Mouse (Mus musculus) myocyte (in vitro differentiated cells): ENCODE results near the gene Wwtr1. TPM values are rescaled to one million over a fixed set of nuclear protein-coding genes. Genes with fewer than 3 reads are reported as not detected.

Experiments
- H3K27me3 ChIP-seq: one replicate; pipeline ENCODE4 v1.6.1; 2011; ENCODE audit not compliant: control insufficient read depth, insufficient read depth, insufficient read length
- H3K36me3 ChIP-seq: one replicate; pipeline ENCODE4 v1.6.1; 2011; ENCODE audit not compliant: control insufficient read depth, insufficient read depth
- H3K4me2 ChIP-seq: one replicate; pipeline ENCODE4 v1.6.1; 2011; ENCODE audit warnings: low read depth, control low read depth
- H3K4me3 ChIP-seq: one replicate; pipeline ENCODE4 v1.5.1; 2011; ENCODE audit warnings: mild to moderate bottlenecking, control low read depth, moderate library complexity
- H3K79me2 ChIP-seq: one replicate; pipeline ENCODE4 v1.6.1; 2011; ENCODE audit not compliant: control insufficient read depth, insufficient read depth
- H3ac ChIP-seq: one replicate; pipeline ENCODE4 v1.6.1; 2011; ENCODE audit not compliant: control insufficient read depth, insufficient read length
- CEBPB ChIP-seq: IDR thresholded peaks from 2 replicates; pipeline ENCODE4 v1.6.1; 2011; ENCODE audit warnings: mild to moderate bottlenecking, moderate library complexity; ENCODE audit not compliant: poor library complexity, insufficient read depth, severe bottlenecking
- E2F4 ChIP-seq: IDR thresholded peaks from one replicate; pipeline ENCODE4 v1.6.1; 2011; ENCODE audit warnings: mild to moderate bottlenecking, control low read depth, moderate library complexity; ENCODE audit not compliant: insufficient read depth
- MAX ChIP-seq: IDR thresholded peaks from one replicate; pipeline ENCODE4 v1.6.1; 2011; ENCODE audit warnings: low read depth, mild to moderate bottlenecking, control low read depth
- MYOD1 ChIP-seq, 3 experiments: IDR thresholded peaks; one replicate each; pipeline ENCODE4 v1.6.1; 2011; ENCODE audit warnings: control low read depth in 2 of 3, low read depth in 2 of 3, mild to moderate bottlenecking in 2 of 3, moderate library complexity in 1 of 3; ENCODE audit not compliant: insufficient read length in 2 of 3, control insufficient read depth in 1 of 3
- MYOG ChIP-seq, 3 experiments: IDR thresholded peaks; one replicate each; pipeline ENCODE4 v1.6.1; 2011; ENCODE audit warnings: control low read depth in 2 of 3, low read depth in 2 of 3, mild to moderate bottlenecking in 2 of 3; ENCODE audit not compliant: insufficient read length in 2 of 3, control insufficient read depth in 1 of 3, insufficient read depth in 1 of 3
- POLR2A ChIP-seq: IDR thresholded peaks from one replicate; pipeline ENCODE4 v1.6.1; 2011; ENCODE audit warnings: low read depth, mild to moderate bottlenecking, control low read depth, moderate library complexity; ENCODE audit not compliant: insufficient read length
- POLR2AphosphoS2 ChIP-seq: IDR thresholded peaks from one replicate; pipeline ENCODE4 v1.6.1; 2011; ENCODE audit warnings: low read depth, control low read depth; ENCODE audit not compliant: insufficient read length
- REST ChIP-seq: IDR thresholded peaks from one replicate; pipeline ENCODE4 v1.6.1; 2011; ENCODE audit warnings: mild to moderate bottlenecking, control low read depth, moderate library complexity; ENCODE audit not compliant: insufficient read depth, insufficient read length
- SRF ChIP-seq: IDR thresholded peaks from one replicate; pipeline ENCODE4 v1.6.1; 2011; ENCODE audit warnings: low read depth; ENCODE audit not compliant: control insufficient read depth, insufficient read length
- TCF12 ChIP-seq: IDR thresholded peaks from one replicate; pipeline ENCODE4 v1.6.1; 2011; ENCODE audit warnings: mild to moderate bottlenecking, control low read depth; ENCODE audit not compliant: poor library complexity, insufficient read depth, severe bottlenecking
- TCF3 ChIP-seq: IDR thresholded peaks from one replicate; pipeline ENCODE4 v1.6.1; 2011; ENCODE audit warnings: low read depth, control low read depth; ENCODE audit not compliant: insufficient read length
- USF1 ChIP-seq: IDR thresholded peaks from one replicate; pipeline ENCODE4 v1.6.1; 2011; ENCODE audit warnings: low read depth, mild to moderate bottlenecking, control low read depth, moderate library complexity
- polyA plus RNA-seq: library from polyadenylated mRNA; unstranded; fragments of >200 nt; fragmentation: generic; extraction: Trizol; gene quantifications from one replicate; pipeline ENCODE4 v1.2.1, GENCODE M21; 2012; ENCODE audit warnings: missing spikeins

Gene Wwtr1
- polyA plus RNA-seq, 1 experiment = 63.1 TPM

GRCm38 (mm10) chr3:57447889-57448288, 127.8 kb downstream of the Wwtr1 start:
- H3K4me3 ChIP-seq = no peak overlapping the region

GRCm38 (mm10) chr3:57445706-57446105, 130.0 kb downstream of the Wwtr1 start:
- no peak overlapping the region for H3K4me2 ChIP-seq
- no peak overlapping the region for H3K4me3 ChIP-seq
- TF ChIP-seq POLR2AphosphoS2 (no peak), USF1 (no peak), MYOG (IDR thresholded peaks at IDR 0.05; ENCODE audit: control insufficient read depth in 1 of 3, insufficient read depth in 1 of 3, insufficient read length in 2 of 3, low read depth in 2 of 3) (no peak), MAX (no peak), E2F4 (no peak), SRF (no peak), CEBPB (no peak), TCF12 (no peak), MYOD1 (IDR thresholded peaks at IDR 0.05; ENCODE audit: control insufficient read depth in 1 of 3, insufficient read length in 2 of 3, low read depth in 2 of 3) (no peak), TCF3 (no peak), POLR2A (no peak), REST (no peak)
- H3ac ChIP-seq = no peak overlapping the region
- no peaks in the 10 kb centered on the region for H3K27me3 ChIP-seq
- H3K79me2 ChIP-seq = no peaks in the 10 kb centered on the region
- H3K36me3 ChIP-seq = no peaks in the 10 kb centered on the region

More at GRCm38 (mm10) chr3:57447889-57448288, 127.8 kb downstream of the Wwtr1 start:
- no peaks in the 10 kb centered on the region for H3K27me3 ChIP-seq
- H3ac ChIP-seq = no peak overlapping the region
- H3K79me2 ChIP-seq = no peaks in the 10 kb centered on the region
- peak overlapping the region; percentile 43 for H3K4me2 ChIP-seq
- no peak for TF ChIP-seq MYOD1 (IDR thresholded peaks at IDR 0.05; ENCODE audit: control insufficient read depth in 1 of 3, insufficient read length in 2 of 3, low read depth in 2 of 3)
- no peak for TF ChIP-seq POLR2A
- TF ChIP-seq CEBPB = no peak
- no peak for TF ChIP-seq TCF3
- no peak for TF ChIP-seq POLR2AphosphoS2
- H3K36me3 ChIP-seq = no peaks in the 10 kb centered on the region

- no peaks in the 10 kb centered on the region for H3K79me2 ChIP-seq
- no peaks in the 10 kb centered on the region for H3K36me3 ChIP-seq
- H3K4me2 ChIP-seq = no peak overlapping the region
- H3K4me3 ChIP-seq = no peak overlapping the region
- TF ChIP-seq MYOD1 (IDR thresholded peaks at IDR 0.05; ENCODE audit: control insufficient read depth in 1 of 3, insufficient read length in 2 of 3, low read depth in 2 of 3) (no peak), CEBPB (no peak), SRF (no peak), MAX (no peak), TCF3 (no peak), USF1 (no peak)
- H3ac ChIP-seq = no peak overlapping the region
- no peaks in the 10 kb centered on the region for H3K27me3 ChIP-seq
Observed at GRCm38 (mm10) chr3:57440956-57441355, 134.8 kb downstream of the Wwtr1 start.

GRCm38 (mm10) chr3:57435364-57435763, 140.3 kb downstream of the Wwtr1 start:
- TF ChIP-seq CEBPB (no peak), TCF12 (no peak), MAX (no peak), POLR2A (no peak), USF1 (no peak), MYOD1 (IDR thresholded peaks at IDR 0.05; ENCODE audit: control insufficient read depth in 1 of 3, insufficient read length in 2 of 3, low read depth in 2 of 3) (no peak), E2F4 (no peak), SRF (no peak), REST (no peak), TCF3 (no peak), MYOG (IDR thresholded peaks at IDR 0.05; ENCODE audit: control insufficient read depth in 1 of 3, insufficient read depth in 1 of 3, insufficient read length in 2 of 3, low read depth in 2 of 3) (no peak), POLR2AphosphoS2 (no peak)
- Histone ChIP-seq H3ac (no peak overlapping the region), H3K27me3 (no peaks in the 10 kb centered on the region), H3K36me3 (no peaks in the 10 kb centered on the region), H3K4me2 (no peak overlapping the region), H3K79me2 (no peaks in the 10 kb centered on the region), H3K4me3 (no peak overlapping the region)

- Histone ChIP-seq H3ac (no peak overlapping the region), H3K27me3 (no peaks in the 10 kb centered on the region), H3K79me2 (no peaks in the 10 kb centered on the region), H3K4me3 (no peak overlapping the region), H3K4me2 (no peak overlapping the region), H3K36me3 (no peaks in the 10 kb centered on the region)
- TF ChIP-seq TCF12 (no peak), MAX (no peak), SRF (no peak), TCF3 (no peak), POLR2A (no peak), USF1 (no peak), MYOG (IDR thresholded peaks at IDR 0.05; ENCODE audit: control insufficient read depth in 1 of 3, insufficient read depth in 1 of 3, insufficient read length in 2 of 3, low read depth in 2 of 3) (no peak), REST (no peak), MYOD1 (IDR thresholded peaks at IDR 0.05; ENCODE audit: control insufficient read depth in 1 of 3, insufficient read length in 2 of 3, low read depth in 2 of 3) (no peak)
Observed at GRCm38 (mm10) chr3:57431706-57432105, 144.0 kb downstream of the Wwtr1 start.
